Mouse (Mus musculus): ENCODE measurements around the gene Ndel1.

DNA sequence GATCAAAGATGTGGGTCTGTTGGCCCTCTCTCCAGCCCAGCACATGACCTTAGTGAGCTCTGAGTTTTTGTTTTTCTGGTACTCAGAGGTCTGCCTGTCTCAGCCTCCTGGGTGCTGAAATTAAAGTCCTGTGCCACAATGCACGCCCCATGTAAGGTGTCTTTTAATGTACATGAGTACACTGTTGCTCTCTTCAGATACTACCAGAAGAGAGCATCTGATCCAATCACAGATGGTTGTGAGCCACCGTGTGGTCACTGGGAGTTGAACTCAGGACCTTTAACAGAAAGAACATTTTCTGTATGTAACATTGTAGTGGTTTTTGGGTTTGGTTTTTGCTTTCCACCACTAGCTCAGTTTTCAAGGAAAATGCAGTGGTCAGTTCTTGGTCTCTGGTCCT, 32.1 kb upstream of the Ndel1 start:
- no peak for TF ChIP-seq ETS1 (conservative IDR thresholded peaks at IDR 0.05; ENCODE audit: low read depth, low read length)
- TF ChIP-seq CTCF (conservative IDR thresholded peaks at IDR 0.05 in 1 of 2, IDR thresholded peaks at IDR 0.05 in 1 of 2; ENCODE audit: low read depth in 2 of 2, low read length in 2 of 2) = no peak; a peak in 1 of 4 replicates
- no peak for TF ChIP-seq SIN3A (IDR thresholded peaks at IDR 0.05; ENCODE audit: low read length)
